Mouse (Mus musculus) gastrocnemius, adult 2 months (tissue): ENCODE data around the gene Sfi1. TPM values are rescaled to one million over a fixed set of nuclear protein-coding genes. Genes with fewer than 3 reads are reported as not detected.
"Not testable (repeated sequence)": the region's sequence is repeated elsewhere in the genome, so short reads cannot be mapped to it uniquely, and the experiment has no call there.

Experiments used
- DNase-seq: peaks from one replicate; pipeline ENCODE4 v3.0.0; 2022
- H3K27ac ChIP-seq: fragments of 200-600 bp; 2 replicates; pipeline ENCODE4 v1.8.1; 2022; ENCODE audit warnings: mild to moderate bottlenecking
- H3K4me3 ChIP-seq: fragments of 200-600 bp; 2 replicates; pipeline ENCODE4 v1.8.1; 2022; ENCODE audit warnings: mild to moderate bottlenecking, moderate library complexity
- CTCF ChIP-seq: fragments of 200-600 bp; IDR thresholded peaks from 2 replicates; pipeline ENCODE4 v1.8.1; 2022; ENCODE audit warnings: antibody characterized with exemption, mild to moderate bottlenecking, moderate library complexity
- intact Hi-C: fragments of 180-260 bp; cut with DNase I; formaldehyde crosslinking; loops from one replicate; pipeline ENCODE4 v1.15.1; 2025
- total RNA-seq, 2 experiments: library from RNA; stranded (reverse); gene quantifications; 2 replicates each; pipeline ENCODE4 v1.2.3; 2021

Sfi1 gene
- total RNA-seq, 2 experiments from 2014 or later: 15.3 to 15.6 TPM

DNA sequence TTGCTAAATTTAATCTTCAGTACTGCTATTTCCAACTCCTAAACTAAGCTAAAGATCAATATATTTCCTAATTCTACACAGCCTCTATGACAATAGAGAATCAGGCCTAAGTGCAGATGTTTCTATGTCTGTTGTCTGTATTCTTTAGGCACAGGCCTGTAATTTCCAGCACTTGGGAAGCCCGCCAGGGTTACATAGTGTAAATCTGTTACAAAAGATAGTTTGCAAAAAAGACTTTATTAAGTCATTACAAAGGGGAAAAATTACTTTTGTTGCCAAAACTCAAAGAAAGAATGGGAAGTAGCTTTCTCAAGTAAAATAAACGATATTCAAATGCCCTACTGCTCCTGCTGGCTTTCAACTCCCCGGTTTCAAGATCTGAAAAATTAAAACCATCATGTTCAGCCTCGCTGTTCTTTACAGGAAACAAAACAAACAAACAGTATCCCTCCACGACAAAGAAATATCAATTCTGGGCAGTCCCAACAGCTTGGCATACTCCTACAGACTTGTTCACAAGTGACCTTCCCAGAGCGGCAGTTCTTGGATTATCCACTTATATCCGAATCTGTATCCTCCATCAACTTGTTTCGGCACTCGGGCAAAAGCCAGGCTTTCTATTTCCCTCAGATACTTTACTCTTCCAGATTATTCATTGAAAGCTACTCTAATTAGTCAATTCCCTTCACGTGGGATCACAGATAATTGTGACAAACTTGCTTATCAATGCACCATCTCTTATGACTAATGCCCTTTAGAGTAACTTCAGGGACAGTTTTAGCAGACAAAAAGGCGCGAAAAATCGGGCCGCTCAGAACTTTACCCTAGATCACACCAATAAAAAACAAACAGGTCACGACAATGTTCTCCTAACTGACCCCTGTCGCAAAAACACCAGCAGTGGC, 8.3 kb upstream of the Sfi1 start:
- intact Hi-C loops: no loop called here
- H3K27ac ChIP-seq: peak overlapping the region; percentile 79
- TF ChIP-seq CTCF: no peak

DNA sequence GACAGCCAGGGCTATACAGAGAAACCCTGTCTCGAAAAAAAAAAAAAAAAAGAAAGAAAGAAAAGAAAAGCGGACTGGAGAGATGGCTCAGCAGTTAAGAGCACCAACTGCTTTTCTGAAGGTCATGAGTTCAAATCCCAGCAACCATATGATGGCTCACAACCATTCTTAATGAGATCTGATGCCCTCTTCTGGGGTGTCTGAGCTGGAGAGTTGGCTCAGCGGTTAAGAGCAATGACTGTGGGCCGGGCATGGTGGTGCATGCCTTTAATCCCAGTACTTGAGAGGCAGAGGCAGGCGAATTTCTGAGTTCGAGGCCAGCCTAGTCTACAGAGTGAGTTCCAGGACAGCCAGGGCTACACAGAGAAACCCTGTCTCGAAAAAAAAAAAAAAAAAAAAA, 7.4 kb upstream of the Sfi1 start:
- H3K27ac ChIP-seq, H3K4me3 ChIP-seq, intact Hi-C loops, DNase-seq: not testable (repeated sequence)

More for the DNA sequence above, 8.3 kb upstream of the Sfi1 start:
- no peak for DNase-seq
- H3K4me3 ChIP-seq: peak overlapping the region; percentile 54

DNA sequence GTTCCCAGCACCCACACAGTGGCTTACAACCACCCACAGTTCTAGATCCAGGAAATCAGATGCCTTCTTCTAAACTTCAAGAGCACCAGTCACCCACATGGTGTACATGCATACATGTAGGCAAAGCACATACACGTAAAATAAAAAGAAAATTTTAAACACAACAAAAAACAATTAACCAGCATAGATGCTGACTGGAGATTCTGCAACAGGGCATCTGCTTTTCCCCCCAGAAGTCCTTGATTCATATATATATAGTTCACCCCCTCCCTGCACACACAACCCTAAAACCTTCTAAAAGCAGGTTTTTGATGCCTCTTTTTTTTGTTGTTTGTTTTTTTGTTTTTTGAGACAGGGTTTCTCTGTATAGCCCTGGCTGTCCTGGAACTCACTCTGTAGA, 10.6 kb downstream of the Sfi1 start:
- H3K4me3 ChIP-seq, DNase-seq, intact Hi-C loops, H3K27ac ChIP-seq: not testable (repeated sequence)

DNA sequence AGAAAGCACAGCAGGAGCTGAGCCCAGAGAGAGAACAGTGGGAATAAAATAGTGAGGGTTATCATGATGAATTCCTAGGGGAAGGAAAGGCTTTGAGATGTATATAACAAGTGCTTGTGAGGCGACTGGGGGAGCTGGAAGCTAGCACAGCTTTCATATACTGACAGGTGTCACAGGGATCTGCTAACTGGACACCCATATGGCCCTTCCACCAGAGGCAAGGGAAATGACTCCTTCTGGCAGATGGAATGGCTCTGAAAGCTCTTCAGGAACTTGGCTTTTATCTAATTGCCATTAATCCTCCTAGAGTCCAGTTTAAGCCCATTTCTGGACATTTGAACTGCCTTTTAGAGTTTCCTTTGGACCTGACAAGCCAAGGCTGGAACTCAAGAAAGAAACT, 11.3 kb downstream of the Sfi1 start:
- intact Hi-C loops, DNase-seq: not testable (repeated sequence)

DNA sequence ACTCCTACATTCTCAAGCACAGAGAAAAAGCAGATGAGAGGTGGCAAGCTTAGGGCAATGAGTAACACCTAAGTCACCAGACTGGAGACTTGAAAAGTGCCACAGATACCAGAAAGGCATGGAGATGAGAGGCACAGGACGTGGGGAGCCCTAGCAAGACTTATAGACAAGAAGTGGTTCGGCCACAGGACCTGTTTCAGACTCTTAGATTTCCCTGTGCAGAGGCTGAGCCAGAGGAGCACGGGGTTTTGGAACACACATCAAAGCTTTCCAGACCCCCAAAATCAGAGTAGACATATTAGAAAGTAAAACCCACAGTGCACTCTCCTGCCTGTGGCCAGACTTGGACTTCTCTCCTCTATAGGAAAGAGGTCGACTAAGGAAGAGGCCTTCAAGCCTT, 12.0 kb downstream of the Sfi1 start:
- peak; percentile 71 for DNase-seq
- H3K4me3 ChIP-seq, H3K27ac ChIP-seq, intact Hi-C loops: not testable (repeated sequence)

More for the DNA sequence above, 11.3 kb downstream of the Sfi1 start:
- not testable (repeated sequence) for H3K4me3 ChIP-seq, H3K27ac ChIP-seq

DNA sequence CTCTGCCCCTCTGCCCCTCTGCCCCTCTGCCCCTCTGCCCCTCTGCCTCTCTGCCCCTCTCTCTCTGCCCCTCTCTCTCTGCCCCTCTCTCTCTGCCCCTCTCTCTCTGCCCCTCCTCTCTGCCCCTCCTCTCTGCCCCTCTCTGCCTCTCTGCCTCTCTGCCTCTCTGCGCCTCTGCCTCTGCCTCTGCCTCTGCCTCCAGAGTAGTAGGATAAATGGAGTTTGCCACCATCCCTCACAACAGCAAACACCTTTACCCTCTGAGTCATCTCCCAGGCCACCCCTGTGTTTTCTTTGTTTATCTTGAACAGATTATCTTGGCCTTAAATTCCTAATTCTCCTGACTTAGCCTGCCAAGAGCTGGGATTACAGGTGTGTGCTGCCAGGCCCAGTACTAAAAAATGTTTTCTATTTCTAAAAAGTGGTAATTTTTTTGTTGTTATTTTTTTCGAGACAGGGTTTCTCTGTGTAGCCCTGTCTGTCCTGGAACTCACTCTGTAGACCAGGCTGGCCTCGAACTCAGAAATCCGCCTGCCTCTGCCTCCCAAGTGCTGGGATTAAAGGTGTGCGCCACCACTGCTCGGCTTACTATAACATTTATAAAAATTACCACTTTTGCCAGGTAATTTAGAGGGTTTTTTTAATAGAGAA, 12.6 kb downstream of the Sfi1 start:
- intact Hi-C loops, H3K4me3 ChIP-seq, H3K27ac ChIP-seq, DNase-seq: not testable (repeated sequence)

DNA sequence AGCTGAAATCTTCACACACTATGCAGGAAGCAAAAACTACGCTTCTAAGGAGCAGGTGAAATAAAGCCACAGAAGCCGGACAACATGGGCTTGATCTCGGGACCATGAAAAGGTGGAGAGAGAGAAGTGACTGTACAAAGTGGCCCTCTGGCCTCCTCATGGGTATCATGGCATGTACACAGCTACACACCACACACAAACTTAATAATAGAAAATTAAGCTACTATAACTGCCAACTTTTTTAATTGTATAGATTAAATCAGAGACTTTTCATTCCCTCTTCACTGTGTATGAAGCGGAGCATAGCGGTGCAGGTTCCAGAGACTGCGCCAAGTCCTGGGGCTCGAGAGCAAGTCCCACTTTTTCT, 13.6 kb downstream of the Sfi1 start:
- DNase-seq, intact Hi-C loops, H3K27ac ChIP-seq, H3K4me3 ChIP-seq: not testable (repeated sequence)

DNA sequence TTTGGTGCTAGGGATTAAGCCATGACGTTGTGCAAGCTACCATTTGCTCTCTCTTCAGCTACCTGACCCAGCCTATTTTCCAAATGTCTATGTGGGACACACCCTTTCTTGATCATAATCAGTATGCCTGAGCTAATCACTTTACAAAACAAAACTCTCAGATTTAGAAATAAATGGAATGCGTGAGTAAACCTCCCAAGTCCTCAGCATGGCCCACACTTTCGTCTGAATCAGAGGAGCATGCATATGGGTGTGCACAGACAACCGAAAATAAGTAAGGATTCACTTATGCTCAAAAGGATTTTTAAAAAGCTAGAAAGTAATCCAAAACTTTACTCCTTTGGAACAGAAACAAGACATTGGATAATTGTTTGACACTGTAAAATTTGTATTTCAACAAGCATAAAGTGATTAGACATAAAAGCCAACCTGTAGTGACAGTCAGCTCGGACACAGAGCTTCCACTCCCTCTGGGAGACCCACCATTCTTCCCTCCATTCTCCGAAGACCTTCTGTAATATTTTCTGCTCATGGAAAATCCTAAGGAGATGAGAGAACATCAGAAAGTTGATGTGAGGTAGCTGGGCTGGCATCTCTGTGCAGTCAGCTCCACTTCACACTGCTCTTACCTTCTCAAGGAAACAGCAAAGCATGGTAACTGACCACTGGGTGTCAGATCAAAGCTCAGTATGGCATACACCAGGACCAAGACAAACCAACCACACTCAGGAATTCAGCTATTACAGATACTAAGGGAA, 14.1 kb downstream of the Sfi1 start:
- intact Hi-C loops, H3K27ac ChIP-seq, H3K4me3 ChIP-seq: not testable (repeated sequence)
- DNase-seq: peak; percentile 43

DNA sequence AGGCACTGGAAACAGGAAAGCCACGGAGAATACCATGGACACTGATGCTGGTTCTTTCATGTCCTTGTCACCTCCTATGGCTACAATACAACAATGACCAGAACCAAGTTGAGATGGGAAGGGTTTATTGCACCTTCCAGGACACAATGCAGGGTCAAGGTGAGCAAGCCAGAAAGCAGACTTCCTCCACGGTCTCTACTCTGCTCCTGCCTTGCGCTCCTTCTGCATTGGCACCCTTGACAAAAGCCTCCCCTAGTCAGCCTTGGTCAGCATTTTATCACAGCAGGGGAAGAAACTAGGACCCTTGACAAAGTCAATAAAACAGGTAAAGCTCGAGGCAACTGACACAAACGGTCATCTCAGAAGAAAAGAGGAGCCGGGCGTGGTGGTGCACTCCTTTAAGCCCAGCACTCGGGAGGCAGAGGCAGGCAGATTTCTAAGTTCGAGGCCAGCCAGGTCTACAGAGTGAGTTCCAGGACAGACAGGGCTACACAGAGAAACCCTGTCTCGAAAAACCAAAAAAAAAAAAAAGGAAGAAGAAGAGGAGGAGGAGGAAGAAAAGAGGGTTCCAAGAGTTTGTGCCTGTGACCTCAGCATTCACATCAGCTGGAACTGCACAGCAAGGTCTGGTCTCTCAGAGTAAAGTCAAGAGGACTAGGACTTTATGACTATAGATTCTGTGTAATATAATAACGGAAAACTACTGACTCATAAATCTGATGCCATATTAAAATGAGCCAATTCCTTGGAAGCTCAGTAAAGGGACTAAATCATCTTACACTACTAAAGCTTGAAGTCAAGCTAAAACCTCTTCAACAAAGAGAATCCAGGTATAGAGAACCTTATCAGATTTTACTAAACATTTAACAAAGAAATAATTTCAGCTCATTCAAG, 19.6 kb downstream of the Sfi1 start:
- H3K27ac ChIP-seq, H3K4me3 ChIP-seq, intact Hi-C loops: not testable (repeated sequence)
- DNase-seq: peak; percentile 70

DNA sequence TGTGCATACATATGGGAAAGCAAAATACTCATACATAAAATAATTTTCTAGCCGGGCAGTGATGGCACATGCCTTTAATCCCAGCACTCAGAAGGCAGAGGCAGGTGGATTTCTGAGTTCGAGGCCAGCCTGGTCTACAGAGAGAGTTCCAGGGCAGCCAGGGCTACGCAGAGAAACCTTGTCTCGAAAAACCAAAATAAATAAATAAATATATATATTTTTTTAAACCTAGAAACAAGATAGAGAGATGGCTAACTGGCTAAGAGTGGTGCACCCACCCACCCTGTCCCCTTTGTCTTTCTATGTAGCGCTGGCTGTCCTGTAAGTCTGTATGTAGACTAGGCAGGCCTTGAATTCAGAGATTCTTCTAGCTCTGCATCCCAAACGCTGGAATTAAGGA, 20.7 kb downstream of the Sfi1 start:
- H3K4me3 ChIP-seq, intact Hi-C loops, H3K27ac ChIP-seq, DNase-seq: not testable (repeated sequence)

DNA sequence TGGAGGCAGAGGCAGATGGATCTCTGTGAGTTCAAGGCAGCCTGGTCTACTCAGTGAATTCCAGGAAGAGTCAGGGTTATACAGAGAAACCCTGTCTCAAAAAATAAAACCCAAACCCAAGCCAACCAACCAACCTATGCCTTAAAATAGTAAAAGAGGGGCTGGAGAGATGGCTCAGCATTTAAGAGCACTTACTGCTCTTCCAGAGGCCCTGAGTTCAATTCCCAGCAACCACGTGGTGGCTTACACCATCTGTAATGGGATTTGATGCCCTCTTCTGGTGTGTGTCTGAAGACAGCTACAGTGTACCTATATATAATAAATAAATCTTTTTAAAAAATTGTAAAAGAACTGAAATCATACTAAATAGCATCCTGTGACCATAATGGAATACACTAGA, 21.3 kb downstream of the Sfi1 start:
- DNase-seq: peak; percentile 46
- H3K4me3 ChIP-seq, H3K27ac ChIP-seq, intact Hi-C loops: not testable (repeated sequence)

DNA sequence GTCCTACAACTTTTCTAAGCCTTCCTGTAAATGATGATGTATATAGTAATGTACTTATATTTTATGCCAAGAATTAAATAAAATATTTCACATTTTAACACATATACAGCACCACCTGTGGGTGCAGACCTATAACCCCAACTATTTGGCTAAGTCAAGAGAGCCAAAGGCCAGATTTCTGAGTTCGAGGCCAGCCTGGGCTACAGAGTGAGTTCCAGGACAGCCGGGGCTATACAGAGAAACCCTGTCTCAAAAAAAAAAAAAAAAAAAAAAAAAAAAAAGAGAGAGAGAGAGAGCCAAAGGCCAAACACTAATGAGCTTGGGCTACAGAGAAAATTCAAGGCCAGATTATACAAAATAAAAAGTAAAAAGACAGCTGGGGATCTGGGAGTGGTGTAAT, 24.2 kb downstream of the Sfi1 start:
- H3K27ac ChIP-seq, DNase-seq, intact Hi-C loops, H3K4me3 ChIP-seq: not testable (repeated sequence)

DNA sequence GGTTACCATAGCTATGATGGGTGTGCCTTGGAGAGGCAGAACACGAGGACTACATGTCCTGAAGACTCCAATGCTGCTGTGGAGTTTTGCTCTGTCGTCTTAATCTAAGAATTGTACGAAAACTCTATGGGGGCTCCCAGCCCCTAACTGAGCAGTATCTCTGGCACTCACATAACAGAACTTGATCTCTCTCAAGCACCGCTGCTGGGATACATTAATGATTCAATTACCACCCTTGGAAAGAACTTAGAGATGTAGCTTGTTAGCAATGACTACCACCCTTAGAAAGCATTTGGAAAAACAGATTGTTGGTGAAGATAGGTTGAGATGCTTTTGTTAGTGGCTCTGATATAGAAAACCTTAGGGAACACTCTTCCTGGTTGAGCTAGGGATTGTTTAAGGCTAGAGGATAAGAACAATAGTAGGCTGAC, 25.7 kb downstream of the Sfi1 start:
- intact Hi-C loops, H3K27ac ChIP-seq, H3K4me3 ChIP-seq: not testable (repeated sequence)
- peak; percentile 45 for DNase-seq

DNA sequence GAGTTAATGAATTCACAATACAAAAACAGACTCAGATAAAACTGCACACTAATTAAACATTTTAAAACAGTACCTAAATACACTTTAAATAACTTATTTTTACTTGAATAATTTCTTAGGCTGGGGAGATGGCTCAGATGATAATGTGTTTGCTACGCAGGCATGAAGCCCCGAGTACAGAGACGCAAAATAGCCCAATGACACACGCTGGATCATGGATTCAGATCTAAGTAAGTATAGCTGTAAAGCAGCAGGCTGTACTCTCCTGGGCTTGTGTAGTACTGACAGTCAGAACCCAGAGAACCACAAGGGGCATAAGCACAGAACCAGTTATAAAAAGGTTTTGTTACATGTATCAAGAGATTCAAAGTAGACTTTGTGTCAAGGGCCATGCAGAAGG, 26.1 kb downstream of the Sfi1 start:
- intact Hi-C loops, H3K27ac ChIP-seq, DNase-seq, H3K4me3 ChIP-seq: not testable (repeated sequence)

DNA sequence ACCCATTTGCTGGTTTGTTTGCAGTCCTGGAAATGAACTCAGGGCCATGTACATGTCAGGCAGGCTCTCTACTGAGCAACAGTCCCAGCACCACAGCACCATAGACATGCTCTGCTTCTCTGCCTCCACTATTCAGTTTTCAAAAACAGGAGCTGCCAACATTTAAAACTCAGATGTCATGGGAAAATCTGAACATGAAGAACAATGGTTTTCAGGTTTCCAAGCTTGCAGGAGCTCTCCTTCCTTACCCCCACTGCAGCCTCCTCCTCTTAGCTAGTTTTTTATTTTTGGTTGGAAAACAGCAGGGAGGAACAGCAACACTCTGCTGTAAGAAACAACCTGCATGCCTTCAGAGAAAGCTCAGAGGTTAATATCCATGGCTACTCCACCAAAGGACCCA, 26.9 kb downstream of the Sfi1 start:
- H3K4me3 ChIP-seq, H3K27ac ChIP-seq, intact Hi-C loops, DNase-seq: not testable (repeated sequence)

DNA sequence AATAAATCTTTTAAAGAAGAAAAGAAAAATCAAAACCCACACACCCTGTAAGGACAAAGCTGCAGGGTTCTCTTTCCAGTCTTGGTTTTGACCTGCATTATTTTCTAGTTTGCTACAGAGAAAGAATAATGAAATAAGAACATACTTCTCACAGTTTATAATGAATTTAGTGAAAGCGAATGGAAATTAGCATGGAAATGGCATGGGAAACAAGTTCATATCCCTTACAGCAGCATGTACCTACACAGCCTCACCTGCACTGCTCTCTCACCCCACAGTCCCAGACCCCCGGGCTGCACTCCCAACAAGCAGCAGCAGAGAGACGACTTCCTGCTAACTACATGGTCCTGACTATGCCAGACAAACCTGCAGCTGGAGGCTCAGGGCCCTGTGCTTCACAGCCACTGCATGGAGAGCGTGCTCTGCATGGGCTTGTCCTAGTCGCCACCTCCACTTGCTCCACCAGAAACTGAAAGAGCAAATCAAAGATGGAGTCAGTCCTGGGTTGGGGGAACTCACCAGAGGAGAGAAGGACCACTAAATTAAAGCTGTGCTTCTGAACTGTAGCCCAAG, 28.0 kb downstream of the Sfi1 start:
- H3K27ac ChIP-seq, DNase-seq, intact Hi-C loops, H3K4me3 ChIP-seq: not testable (repeated sequence)

DNA sequence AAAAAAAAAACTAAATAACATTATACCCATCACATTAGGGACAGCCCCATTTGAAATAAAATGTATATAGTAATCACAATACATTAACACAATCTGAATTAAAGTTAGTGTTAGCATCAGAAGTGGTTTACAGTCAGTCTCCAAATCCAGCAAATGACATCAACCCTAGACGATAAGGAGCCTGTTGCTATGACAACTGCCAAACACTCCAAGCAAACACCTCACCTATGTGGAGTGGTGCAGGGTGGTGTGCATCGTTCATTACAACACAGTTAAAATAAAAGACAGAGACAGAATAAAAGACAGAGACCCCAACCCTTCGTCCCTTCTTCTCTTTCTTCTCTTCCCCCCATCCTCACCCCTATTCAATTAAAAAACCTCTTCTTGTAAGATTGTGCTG, 29.6 kb downstream of the Sfi1 start:
- intact Hi-C loops, DNase-seq, H3K4me3 ChIP-seq, H3K27ac ChIP-seq: not testable (repeated sequence)
